16 mouse cellular contexts compared by ENCODE assay signal in the genomic region with DNA sequence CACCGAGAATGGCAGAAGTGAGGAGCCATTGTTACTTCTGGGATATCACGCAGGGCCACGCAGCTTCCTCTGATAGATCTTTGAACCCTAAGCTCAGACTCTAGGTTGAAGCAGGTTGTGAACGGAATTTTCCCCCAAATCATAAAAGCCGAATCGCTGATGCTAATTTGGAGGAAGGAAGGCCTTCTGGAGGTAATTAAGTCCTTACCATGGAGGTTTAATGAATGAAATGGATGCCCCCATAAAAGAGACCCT.
"Had no signal": no experiment of that assay in that cellular context is flagged by ENCODE, and none has a peak within 500 bp of the region (broad histone marks: within the 10 kb centered on the region; RNA-seq: fewer than 3 reads in every experiment).

No protein-coding gene starts in this region.

- DNase-seq: cerebellum, adult 9-10 months; cerebellum, adult 9-11 months; cerebellum, postnatal 10 days; cerebellum, postnatal 14 days; cerebellum, postnatal 25 days; cerebellum, postnatal 36 days; embryo, embryonic 11 days; forebrain, postnatal 0 days; gastrocnemius, adult 2 months; gastrocnemius, postnatal 10 days; gastrocnemius, postnatal 14 days; gastrocnemius, postnatal 25 days; gastrocnemius, postnatal 36 days; heart, adult 11 months; heart, adult 18-20 months; heart, adult 2 months had no signal
